Mouse (Mus musculus) G1E-ER4 (cell line): Measurements from ENCODE around the gene Stau1. TPM values are rescaled to one million over a fixed set of nuclear protein-coding genes. Genes with fewer than 3 reads are reported as not detected.
A peak's percentile ranks its signal among the peaks of the same experiment; 100 is the strongest.

Experiments used
- GATA1 ChIP-seq: IDR thresholded peaks from one replicate; pipeline ENCODE4 v1.8.0; 2012; ENCODE audit warnings: low read length, inconsistent platforms
- polyA plus RNA-seq: library from polyadenylated mRNA; stranded (reverse); fragments of >175 nt; gene quantifications from 2 replicates; pipeline ENCODE4 v1.2.3, GENCODE M21; 2012

Gene Stau1
- polyA plus RNA-seq = 35.5 and 36.5 TPM in 2 replicates

DNA sequence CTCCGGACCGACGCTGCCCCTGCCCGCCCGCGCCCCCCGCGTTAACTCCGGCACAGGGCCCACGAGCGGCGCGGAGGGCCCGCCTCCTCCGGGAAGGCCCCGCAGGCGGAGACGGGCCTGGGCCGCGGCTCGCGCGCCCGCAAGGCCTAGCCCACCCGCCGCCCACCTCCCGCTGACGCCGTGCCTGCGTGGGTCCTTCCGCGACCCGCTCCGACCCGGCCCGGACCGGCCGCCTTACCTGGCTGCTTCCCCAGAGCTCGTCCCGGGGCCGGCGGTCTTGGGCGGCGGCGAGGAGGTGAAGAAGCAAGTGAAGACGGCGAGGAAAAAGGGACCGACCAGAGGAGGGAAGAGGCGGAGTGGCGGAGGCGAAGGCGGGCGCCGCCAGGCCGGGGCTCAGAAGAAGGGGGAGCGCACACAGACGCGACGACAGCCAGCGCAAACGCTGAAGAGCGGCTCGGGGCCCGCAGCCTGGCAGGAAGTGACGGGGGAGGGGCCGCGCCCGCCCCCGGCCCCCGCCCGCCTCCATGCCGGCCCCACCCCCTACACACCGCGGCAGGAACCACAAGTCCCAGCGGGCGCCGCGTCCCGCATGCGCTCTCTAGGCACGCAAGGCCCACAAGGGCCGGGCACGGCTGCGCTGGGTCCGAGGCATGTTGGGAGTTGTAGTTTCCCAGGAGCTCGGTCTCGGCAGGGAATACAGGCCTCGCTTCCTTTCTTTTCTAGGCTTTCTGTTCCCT is at the start of gene Stau1:
Gene Stau1, minus strand, starts transcription at position 504 of the 737 bp plus-strand sequence.
- TF ChIP-seq GATA1 = no peak

DNA sequence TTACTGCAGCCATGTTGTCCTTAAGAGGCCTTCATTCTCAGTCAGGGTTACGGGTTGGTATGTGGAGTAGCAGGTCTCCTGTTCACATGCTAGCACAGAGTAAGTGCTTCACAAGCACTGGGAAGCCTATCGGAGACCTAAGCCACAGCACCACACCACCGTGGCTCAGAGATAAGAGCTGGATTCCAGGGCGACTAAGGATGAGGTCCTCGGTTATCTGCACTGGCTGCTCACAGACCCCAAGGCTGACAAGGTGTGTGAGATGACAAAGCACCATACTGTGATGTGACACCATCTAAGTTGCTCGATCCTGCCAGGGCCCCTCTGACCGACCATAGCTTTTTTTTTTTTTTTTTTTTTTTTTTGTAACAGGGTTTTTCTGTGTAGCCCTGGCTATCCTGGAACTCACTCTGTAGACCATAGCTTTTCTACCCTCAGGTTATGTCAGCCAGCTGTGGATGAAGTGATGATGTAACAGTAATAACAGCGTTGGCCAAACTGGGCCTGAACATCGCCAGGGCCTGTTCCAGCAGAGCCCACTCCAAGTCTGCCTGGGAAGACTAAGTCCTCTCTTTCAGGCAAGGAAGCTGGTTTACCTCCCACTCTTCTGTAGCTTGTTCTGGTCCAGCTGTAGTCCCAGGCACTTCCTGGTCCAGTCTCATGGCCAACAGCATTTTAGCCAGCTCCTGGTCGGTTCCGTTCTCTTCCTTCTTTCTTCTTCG is 47.5 kb upstream of the Stau1 start:
- peak; percentile 100 for TF ChIP-seq GATA1

DNA sequence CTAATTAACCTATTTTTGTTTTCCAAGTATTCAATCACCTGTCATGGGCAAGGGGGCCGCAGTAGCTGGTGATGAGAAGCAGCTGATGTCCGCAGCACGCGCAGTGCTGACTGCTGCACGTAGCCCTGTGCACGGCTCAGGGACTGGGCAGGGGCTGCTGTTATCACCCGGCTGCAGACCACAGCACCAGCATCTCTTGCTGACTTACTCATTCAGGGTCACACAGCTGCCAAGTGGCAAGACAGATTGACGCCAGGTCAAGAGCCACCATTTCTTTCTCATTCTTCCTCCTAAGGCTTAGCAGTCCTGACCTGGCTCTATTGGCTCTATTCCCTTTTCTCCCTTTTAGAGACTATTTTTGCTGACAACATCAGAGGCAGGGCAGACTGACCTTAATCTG is 43.3 kb upstream of the Stau1 start:
- TF ChIP-seq GATA1 = no peak

DNA sequence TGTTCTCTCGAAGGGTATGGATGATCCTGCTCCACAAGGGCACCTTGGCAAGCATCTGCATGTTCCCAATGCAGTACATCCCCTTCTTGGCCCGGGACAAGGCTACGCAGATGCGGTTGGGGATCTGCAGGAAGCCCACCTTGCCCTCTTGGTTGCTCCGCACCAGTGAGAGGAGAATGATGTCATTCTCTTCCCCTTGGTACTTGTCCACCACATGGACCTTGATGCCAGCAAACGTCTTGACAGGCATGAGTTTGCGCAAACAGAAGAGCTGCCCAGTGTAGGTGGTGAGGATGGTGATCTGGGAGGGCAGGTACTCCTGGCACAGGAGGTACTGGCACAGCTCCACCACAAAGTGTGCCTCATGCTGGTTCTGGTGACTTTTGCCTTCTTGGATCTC is 42.6 kb upstream of the Stau1 start:
- TF ChIP-seq GATA1 = no peak

DNA sequence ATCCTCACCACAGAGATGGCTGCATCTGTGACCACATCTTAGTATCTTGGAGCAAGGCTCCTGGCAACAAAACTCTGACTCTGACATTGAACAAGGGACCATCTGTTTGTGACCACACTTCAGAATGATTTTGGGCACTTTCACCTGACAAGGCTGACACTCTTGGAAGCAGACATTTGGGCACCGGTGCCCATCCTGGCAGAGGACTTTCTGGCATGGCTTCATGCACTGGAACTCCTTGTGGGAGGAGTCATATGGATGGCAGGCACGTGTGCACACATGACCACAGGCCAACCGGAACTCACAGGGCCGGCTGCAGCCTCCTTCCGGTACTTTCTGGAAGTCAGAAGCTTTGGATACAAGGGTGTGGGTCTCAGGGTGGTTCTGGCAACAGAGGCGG is 42.2 kb upstream of the Stau1 start:
- no peak for TF ChIP-seq GATA1

DNA sequence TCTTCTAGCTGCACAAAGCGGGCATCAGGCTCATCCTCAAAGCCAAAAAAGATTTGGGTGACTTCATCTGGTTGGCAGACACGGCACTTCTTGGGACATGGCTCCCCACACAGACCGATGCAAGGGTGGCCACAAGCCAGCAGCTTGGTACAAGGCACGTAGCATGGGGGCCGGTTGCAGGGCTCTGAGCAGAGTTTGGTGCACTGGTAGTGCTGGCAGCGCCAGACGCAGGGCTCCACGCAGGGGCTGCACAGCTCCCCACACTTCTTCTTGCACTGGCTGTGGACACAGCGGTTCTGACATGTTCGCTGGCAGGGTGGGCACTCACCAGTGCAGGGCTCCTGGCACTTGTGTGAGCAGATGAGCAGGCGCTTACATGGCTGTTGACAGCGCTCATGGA is 41.6 kb upstream of the Stau1 start:
- TF ChIP-seq GATA1 = no peak

DNA sequence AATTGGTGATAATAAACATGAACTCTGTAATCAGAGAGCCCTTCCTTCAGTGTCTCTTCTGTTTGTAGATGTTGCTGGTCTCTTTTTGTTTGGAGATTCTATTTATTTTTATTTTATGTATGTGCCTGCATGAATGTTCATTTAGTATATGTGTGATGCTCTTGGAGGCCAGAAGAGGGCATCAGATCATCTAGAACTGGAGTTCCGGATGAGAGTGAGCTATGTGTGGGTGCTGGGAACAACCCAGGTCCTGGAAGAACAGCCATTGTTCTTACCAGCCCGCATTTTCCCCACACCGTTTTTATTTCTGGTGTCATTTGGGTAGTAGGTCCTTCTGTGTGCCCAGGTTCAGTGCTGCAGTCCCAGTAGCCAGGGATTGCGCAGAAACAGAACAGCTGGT is 34.4 kb upstream of the Stau1 start:
- TF ChIP-seq GATA1 = no peak

DNA sequence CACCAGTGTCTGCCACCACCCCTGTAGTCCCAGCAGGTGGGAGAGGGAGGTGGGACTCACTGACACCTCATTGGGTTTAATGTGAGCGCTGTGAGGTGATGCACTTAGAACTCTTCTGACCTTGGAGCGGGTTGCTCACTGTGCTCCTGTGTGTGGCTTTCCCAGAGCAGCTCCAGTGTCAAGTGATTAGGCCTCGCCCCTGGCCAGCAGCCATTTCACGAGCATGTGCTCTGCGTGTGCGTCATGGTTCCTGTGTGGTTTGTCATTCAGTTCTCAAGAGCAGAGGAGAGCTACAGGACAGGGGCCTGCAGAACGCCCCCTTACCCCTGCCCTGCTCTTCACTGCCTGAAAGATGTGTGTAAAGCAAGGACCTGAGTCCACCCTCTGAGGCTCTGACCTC is 32.5 kb upstream of the Stau1 start:
- no peak for TF ChIP-seq GATA1

DNA sequence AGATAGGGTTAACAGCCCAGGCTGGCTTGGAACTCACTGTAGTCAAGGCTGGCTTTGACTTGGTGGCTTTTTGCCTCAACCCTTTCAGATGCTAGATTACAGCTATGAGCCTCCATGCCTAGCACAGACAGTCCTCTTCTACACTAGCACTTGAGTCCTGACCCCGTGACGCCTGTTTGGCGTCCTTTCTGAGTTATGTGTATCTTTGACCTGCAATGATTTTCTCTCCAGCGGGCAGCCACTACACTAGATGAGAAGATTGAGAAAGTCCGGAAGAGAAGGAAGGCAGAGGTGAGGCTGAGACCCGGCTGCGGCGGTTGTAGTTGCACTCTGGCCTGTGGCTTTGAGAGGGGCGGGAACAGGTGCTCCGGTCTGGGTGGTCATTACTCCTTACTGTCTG is 23.3 kb upstream of the Stau1 start:
- TF ChIP-seq GATA1 = no peak

DNA sequence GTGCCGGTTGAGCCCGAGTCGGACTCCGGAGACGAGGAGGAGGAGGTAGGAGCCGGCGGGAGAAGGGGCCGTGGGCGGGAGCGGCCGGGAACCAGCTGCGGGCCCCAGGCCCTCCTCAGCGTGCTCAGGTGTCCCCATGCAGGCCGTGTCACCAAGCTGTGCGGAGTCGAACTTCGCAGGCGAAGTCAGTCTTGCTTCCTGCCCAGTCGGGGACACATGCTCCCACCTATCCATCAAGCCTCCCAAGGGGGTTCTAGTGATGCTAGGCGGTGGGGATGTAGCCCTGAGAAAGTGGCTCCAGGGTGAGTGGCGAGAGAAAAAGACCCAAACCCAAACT is 19.3 kb upstream of the Stau1 start:
- no peak for TF ChIP-seq GATA1

DNA sequence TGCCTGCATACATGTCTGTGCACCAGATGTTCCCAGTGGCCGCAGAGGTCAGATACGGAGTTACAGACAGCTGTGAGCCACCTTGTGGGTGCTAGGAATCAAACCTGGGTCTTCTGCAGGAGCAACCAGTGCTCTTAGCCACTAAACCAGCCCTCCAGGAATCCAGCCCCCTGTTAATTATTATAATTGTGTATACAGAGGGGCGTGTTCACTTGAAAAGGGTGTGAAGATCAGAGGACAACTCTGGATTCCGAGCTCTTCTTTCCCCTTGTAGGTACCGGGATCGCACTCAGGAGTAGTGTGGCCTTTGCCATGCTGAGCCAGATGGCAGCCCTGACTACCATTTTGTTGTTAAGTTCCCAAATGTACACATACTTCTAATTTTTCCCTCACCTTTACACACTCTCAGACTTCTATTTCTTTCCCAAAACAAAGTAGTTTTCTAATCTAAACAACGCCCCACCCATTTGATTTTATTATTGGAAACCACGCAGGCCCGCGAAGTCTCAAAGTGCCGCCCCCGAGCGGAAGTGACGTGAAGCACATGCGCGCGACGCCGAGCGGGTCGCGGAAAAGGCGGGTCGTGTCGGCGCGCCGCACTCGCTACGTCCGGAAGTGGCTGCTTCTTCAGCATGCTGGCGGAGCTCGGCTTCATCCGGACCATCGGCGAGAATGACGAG is 18.7 kb upstream of the Stau1 start, which contains the start of gene Ddx27:
Gene Ddx27, plus strand, starts transcription at position 492 of the 680 bp plus-strand sequence.
- no peak for TF ChIP-seq GATA1

DNA sequence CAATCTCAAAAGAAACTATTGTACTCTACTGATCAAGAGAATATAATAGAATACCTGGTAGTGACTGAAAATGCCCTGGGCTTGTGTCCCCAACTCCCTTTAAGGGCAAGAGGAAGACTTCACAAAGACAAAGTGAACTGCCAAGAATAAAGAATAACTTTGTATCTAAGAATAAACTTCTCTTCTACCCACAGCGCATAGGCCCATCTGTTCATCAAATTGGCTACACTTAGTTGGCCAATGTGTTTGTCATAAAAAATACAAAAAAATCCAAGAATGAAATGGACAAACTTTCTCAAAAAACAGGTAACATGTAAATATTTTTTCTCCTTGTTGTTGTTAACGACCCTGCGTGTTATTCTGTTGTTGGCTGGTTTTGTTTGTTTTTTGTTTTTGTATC is 14.4 kb upstream of the Stau1 start:
- no peak for TF ChIP-seq GATA1

DNA sequence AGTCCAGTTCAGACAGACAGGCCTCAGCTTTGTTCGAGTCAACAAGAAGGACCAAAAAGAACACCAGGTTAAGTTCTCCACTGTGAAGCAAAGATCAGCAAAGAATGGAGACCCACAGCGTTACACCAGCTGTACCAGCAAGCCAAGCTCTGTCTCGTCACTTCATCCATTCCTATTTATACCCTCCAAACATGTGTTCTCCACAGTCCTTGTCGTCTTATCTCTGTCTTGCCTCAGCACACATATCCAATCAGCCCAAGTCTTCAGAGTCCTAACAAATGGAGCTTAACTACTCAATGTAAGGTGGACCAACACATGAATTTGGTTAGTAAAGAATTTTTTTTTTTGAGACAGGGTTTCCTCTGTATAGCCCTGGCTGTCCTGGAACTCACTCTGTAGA is 13.4 kb upstream of the Stau1 start:
- TF ChIP-seq GATA1 = no peak

DNA sequence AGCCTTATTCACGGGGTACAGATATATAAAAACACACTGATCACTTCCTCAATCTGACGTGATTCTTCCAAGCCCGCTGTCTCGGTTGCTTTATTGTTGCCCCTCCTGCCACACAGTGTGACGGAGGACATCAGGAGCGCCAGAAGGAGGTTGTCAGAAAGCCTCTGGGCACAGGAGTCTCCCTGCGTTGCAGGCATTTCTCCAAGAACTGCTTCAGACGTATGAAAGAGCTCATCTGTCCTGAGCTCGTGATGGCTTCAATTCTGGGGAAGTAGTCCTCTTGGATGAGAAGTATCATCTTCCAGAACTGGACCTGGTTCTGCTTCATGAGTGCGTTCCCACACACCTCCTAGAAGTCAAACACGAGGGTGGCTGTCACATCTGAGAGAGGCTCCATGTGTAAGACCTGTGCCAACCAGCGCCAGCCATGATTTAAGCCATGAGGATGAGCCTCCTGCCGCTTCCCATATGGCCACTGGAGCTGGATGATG is 10.9 kb upstream of the Stau1 start:
- TF ChIP-seq GATA1 = no peak

DNA sequence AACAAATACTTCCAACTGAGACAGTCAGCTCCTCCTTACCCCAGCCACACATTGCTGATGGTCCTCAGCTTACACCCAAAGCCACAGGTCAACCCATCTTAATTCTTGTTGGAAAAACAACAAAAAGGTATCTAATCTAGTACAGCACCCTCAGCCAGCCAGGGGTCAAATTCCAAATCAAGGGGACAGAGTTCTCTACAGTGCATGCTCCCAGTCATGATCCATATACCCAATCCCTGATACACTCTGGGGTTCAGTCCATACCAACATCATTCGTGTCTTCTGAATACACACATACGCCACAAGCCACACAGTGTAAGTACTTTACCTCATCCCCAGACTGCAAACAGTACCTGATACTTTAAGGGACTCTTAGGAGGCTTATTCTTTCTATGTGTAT is 10.3 kb upstream of the Stau1 start:
- no peak for TF ChIP-seq GATA1

DNA sequence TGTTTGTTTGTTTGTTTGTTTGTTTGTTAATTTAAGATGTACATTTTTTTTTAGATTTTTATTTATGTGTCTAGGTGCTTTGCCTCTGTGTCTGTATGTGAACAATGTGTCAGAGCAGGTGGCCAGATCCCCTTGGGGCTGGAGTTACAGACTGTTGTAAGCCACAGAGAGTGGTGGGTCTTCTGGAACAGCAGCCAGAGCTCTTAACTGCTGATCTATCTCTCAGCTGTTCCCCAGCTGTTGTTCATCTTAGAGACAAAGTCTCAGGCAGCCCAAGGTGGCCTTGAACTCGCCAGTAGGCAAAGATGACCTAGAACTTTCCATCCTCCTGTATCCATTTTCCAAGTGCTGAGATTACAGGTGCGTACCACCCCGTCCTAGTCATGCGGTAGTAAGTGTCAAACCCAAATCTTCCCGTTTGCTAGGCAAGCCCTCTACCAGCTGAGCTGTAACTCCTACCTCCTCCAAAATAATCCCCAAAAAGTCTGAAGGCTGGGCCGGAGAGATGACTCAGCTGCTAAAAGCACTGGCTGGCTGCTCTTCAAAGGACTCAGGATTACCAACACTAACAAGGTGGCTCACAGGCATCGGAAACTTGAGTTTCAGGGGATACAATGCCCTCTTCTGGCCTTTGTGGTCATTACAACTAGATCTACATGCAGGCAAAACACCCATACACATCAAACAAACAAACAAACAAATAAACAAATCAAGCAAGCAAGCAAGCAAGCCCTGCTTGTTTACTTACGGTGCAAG is 8.2 kb upstream of the Stau1 start:
- TF ChIP-seq GATA1 = no peak
